Mouse (Mus musculus) heart, adult 2 months (tissue): ENCODE measurements around the gene Mknk2. TPM values are rescaled to one million over a fixed set of nuclear protein-coding genes. Genes with fewer than 3 reads are reported as not detected.
A peak's percentile ranks its signal among the peaks of the same experiment; 100 is the strongest.

Source experiments
- DNase-seq, 2 experiments: peaks; one replicate each; pipeline ENCODE4 v3.0.0; 2021
- H3K27ac ChIP-seq: fragments of 200-600 bp; 2 replicates; pipeline ENCODE4 v1.8.1; 2022
- H3K27me3 ChIP-seq: fragments of 200-500 bp; 2 replicates; pipeline ENCODE4 v1.6.1; 2012; ENCODE audit warnings: mild to moderate bottlenecking, low read length, inconsistent platforms, mixed read lengths; ENCODE audit not compliant: control insufficient read depth, insufficient read depth
- H3K36me3 ChIP-seq: fragments of 200-500 bp; 2 replicates; pipeline ENCODE4 v1.6.1; 2012; ENCODE audit warnings: low read length, inconsistent platforms; ENCODE audit not compliant: control insufficient read depth, insufficient read depth
- H3K4me1 ChIP-seq: fragments of 200-500 bp; 2 replicates; pipeline ENCODE4 v1.6.1; 2011; ENCODE audit warnings: low read length; ENCODE audit not compliant: control insufficient read depth, insufficient read depth
- H3K4me3 ChIP-seq: fragments of 200-600 bp; 2 replicates; pipeline ENCODE4 v1.8.1; 2022
- H3K79me2 ChIP-seq: fragments of 200-500 bp; replicated peaks from 2 replicates; pipeline ENCODE4 v1.6.1; 2012; ENCODE audit warnings: mild to moderate bottlenecking, inconsistent platforms, low read length, moderate library complexity, mixed read lengths; ENCODE audit not compliant: control insufficient read depth, insufficient read depth
- H3K9ac ChIP-seq: fragments of 200-500 bp; 2 replicates; pipeline ENCODE4 v1.6.1; 2012; ENCODE audit warnings: low read depth, mild to moderate bottlenecking, control low read depth, inconsistent platforms, low read length, mixed read lengths
- CTCF ChIP-seq: fragments of 200-600 bp; IDR thresholded peaks from 2 replicates; pipeline ENCODE4 v1.8.1; 2022; ENCODE audit warnings: antibody characterized with exemption, mild to moderate bottlenecking, moderate library complexity
- EP300 ChIP-seq: fragments of 200-500 bp; IDR thresholded peaks from 2 replicates; pipeline ENCODE4 v1.6.1; 2011; ENCODE audit warnings: low read depth, low read length, control low read depth; ENCODE audit not compliant: insufficient read depth
- POLR2A ChIP-seq: fragments of 200-500 bp; IDR thresholded peaks from 2 replicates; pipeline ENCODE4 v1.6.1; 2011; ENCODE audit warnings: mild to moderate bottlenecking, low read depth, low read length, control low read depth; ENCODE audit not compliant: insufficient read depth
- WGBS: fragments of 180-500 bp; shearing (Covaris S2); methylation state at CpG from one replicate; pipeline ENCODE4 v1.1.7; 2018; 5-methylcytosine and 5-hydroxymethylcytosine counted together
- intact Hi-C: fragments of 180-260 bp; cut with DNase I; formaldehyde crosslinking; loops from one replicate; pipeline ENCODE4 v1.15.1; 2025
- polyA plus RNA-seq: library from polyadenylated mRNA; depleted of rRNA; stranded (reverse); fragments of >200 nt; gene quantifications from 2 replicates; pipeline ENCODE4 v1.2.3, GENCODE M21; 2012
- total RNA-seq, 2 experiments: library from RNA; stranded (reverse); gene quantifications; 2 replicates each; pipeline ENCODE4 v1.2.3; 2021

Mknk2 gene
- total and polyA plus RNA-seq, 3 experiments: 176 to 229 (median 208) TPM

- Histone ChIP-seq H3K4me1 (peaks cover 31% of the 10 kb centered on the region), H3K27ac (peak overlapping the region; percentile 99), H3K4me3 (no peak overlapping the region), H3K27me3 (no peaks in the 10 kb centered on the region), H3K79me2 (peaks cover 1% of the 10 kb centered on the region), H3K9ac (peak overlapping the region; percentile 13; the same call in 1 of the 2 replicates), H3K36me3 (peaks cover 5% of the 10 kb centered on the region; the same call in 1 of the 2 replicates)
- intact Hi-C loops: no loop called here
- WGBS: 25% methylated on average over 9 of the region's 10 CpGs
- TF ChIP-seq POLR2A (no peak), CTCF (no peak), EP300 (0 out of 2 replicates have a peak, but pooled peaks have one; percentile 15)
- DNase-seq: peak in 1 of 2 experiments; percentile 44
Measured at GRCm38 (mm10) chr10:80678601-80679377, 877 bp upstream of the Mknk2 start.

GRCm38 (mm10) chr10:80677128-80677875 is 610 bp downstream of the Mknk2 start:
- peak overlapping the region; percentile 79 for H3K9ac ChIP-seq
- WGBS: 10% methylated on average over 9 of the region's 9 CpGs
- intact Hi-C loops: no loop called here
- DNase-seq: no peak
- peaks cover 15% of the 10 kb centered on the region for H3K36me3 ChIP-seq
- TF ChIP-seq POLR2A (no peak), CTCF (no peak), EP300 (no peak)
- H3K27ac ChIP-seq: peak overlapping the region; percentile 99
- no peaks in the 10 kb centered on the region for H3K27me3 ChIP-seq
- H3K79me2 ChIP-seq: peaks cover 5% of the 10 kb centered on the region
- peak overlapping the region; percentile 60 for H3K4me3 ChIP-seq
- H3K4me1 ChIP-seq: peaks cover 44% of the 10 kb centered on the region

- TF ChIP-seq EP300 (peak; percentile 53; the same call in 1 of the 2 replicates), POLR2A (peak; percentile 100), CTCF (no peak)
- intact Hi-C loops: no loop called here
- Histone ChIP-seq H3K9ac (peak overlapping the region; percentile 99), H3K4me1 (peaks cover 53% of the 10 kb centered on the region), H3K4me3 (peak overlapping the region; percentile 97), H3K27ac (peak overlapping the region; percentile 99), H3K79me2 (peaks cover 6% of the 10 kb centered on the region), H3K36me3 (peaks cover 19% of the 10 kb centered on the region), H3K27me3 (no peaks in the 10 kb centered on the region)
- WGBS: under 1% methylated on average over 78 of the region's 78 CpGs
- DNase-seq: peak; percentile 99 to 100
Measured at GRCm38 (mm10) chr10:80676198-80676928, 1.5 kb downstream of the Mknk2 start.

- WGBS: under 1% methylated on average over 54 of the region's 54 CpGs
- no peak for DNase-seq
- Histone ChIP-seq H3K79me2 (peaks cover 6% of the 10 kb centered on the region), H3K4me1 (peaks cover 59% of the 10 kb centered on the region), H3K27ac (peak overlapping the region; percentile 97), H3K27me3 (no peaks in the 10 kb centered on the region), H3K36me3 (peaks cover 24% of the 10 kb centered on the region), H3K9ac (peak overlapping the region; percentile 99), H3K4me3 (peak overlapping the region; percentile 97)
- no peak for TF ChIP-seq POLR2A
- no peak for TF ChIP-seq EP300
- no peak for TF ChIP-seq CTCF
- intact Hi-C loops: loop anchor here (2.0 kb wide), 1 partner anchor 17 kb away; no protein-coding TSS in a partner anchor
Measured at GRCm38 (mm10) chr10:80675405-80676197, 2.3 kb downstream of the Mknk2 start.

- WGBS: 1% methylated on average over 6 of the region's 6 CpGs
- H3K4me3 ChIP-seq: peak overlapping the region; percentile 97
- H3K79me2 ChIP-seq: peaks cover 6% of the 10 kb centered on the region
- intact Hi-C loops: loop anchor here (2.0 kb wide), 1 partner anchor 16 kb away; no protein-coding TSS in a partner anchor
- H3K4me1 ChIP-seq: peaks cover 60% of the 10 kb centered on the region
- H3K36me3 ChIP-seq: peaks cover 27% of the 10 kb centered on the region
- peak overlapping the region; percentile 99 for H3K9ac ChIP-seq
- TF ChIP-seq CTCF (no peak), EP300 (no peak), POLR2A (no peak)
- H3K27ac ChIP-seq: peak overlapping the region; percentile 97
- peak in 1 of 2 experiments; percentile 42 for DNase-seq
- H3K27me3 ChIP-seq: no peaks in the 10 kb centered on the region
Measured at GRCm38 (mm10) chr10:80674851-80675404, 3.0 kb downstream of the Mknk2 start.
